Mouse (Mus musculus): ENCODE data around the gene Zscan10. TPM values are rescaled to one million over a fixed set of nuclear protein-coding genes. Genes with fewer than 3 reads are reported as not detected.

The Zscan10 gene
- polyA plus RNA-seq, 2 experiments: 0.63 TPM; not detected in 1

DNA sequence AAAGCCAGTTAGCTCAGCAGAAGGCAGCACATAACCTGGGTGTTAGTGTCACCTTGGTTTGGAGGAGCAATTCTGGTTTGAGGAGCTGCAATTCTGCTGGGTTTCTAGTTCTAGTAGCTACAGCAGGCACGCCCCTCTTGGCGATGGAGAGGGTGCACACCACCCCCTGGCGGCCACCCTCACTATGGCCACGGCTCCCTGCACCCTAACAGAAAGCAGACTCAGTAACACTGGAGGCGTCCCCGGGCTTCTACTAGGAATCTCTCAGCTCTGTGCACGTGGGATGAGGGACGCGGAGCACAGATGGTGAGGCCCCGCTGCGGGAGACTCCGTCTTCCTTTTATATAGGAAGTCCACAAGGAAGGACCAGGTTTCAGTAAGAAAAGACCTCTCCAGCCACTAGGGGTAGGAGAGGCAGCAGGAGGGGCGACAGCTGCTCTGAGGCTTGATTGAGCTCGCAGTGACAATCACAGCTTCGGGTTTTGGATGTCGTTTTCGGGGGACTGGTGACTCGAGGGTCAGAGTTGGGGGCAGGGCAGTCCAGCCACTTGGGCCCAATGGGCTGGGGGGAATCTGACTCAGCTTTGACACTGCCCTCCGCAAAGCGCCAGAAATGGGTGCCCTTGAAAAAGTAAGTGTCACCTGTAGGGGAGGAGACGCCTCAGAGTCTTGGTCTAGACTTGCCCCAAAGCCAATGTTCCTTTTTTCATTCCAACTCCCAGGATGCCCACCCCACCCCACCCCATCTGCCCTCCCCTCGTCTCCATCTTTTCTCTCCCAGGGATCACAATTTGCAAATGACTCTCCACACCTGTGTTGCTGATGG is 29.8 kb downstream of the Zscan10 start:
- 13% methylated on average over 22 of the region's 22 CpGs for WGBS
- no peak for TF ChIP-seq POLR2A (IDR thresholded peaks at IDR 0.05; ENCODE audit: borderline replicate concordance, extremely low read depth, insufficient read depth, insufficient read length)
- ATAC-seq (ENCODE audit: low FRiP score, low read depth): peak; percentile 82
- peak; percentile 79 for DNase-seq (ENCODE audit: low spot score)
- H3K4me2 ChIP-seq (replicated peaks; ENCODE audit: low read depth, low read length, severe bottlenecking): peak overlapping the region; percentile 39
- H3K27me3 ChIP-seq (ENCODE audit: control insufficient read depth, insufficient read depth, low read length): no peaks in the 10 kb centered on the region
- peak overlapping the region; percentile 15 for H3K4me3 ChIP-seq (replicated peaks; ENCODE audit: low read length)
- H3K36me3 ChIP-seq (ENCODE audit: control insufficient read depth, insufficient read depth, low read length): no peaks in the 10 kb centered on the region
- no peaks in the 10 kb centered on the region for H3K4me1 ChIP-seq (ENCODE audit: control insufficient read depth, insufficient read depth, low read length)
- peak overlapping the region; percentile 25; the same call in 1 of the 2 replicates for H3K9ac ChIP-seq (ENCODE audit: low read depth, low read length, severe bottlenecking)
- no peaks in the 10 kb centered on the region for H3K9me3 ChIP-seq (ENCODE audit: control insufficient read depth, low read length)
- H3K27ac ChIP-seq (replicated peaks; ENCODE audit: low read depth, low read length): no peak overlapping the region

DNA sequence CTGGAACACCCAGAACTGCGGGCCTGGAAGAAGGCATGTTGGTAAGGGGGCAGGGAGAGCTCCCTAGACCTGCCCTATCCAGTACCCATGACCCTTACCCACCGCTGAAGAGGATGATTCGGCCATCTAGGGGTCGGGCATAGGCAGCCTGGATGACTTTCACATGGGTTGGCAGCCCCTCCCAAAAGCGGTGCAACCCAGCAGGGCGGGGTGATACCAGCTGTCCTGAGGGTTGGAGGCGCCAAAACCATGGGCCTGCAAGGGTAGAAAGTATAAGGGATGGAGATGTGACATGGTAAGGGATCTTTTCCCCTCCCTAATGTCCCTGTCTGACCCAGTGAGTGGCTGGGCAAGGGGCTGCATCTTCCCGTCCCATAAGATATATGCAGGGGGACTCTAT is 30.6 kb downstream of the Zscan10 start:
- no peak for ATAC-seq (ENCODE audit: low FRiP score, low read depth)
- TF ChIP-seq POLR2A (IDR thresholded peaks at IDR 0.05; ENCODE audit: borderline replicate concordance, extremely low read depth, insufficient read depth, insufficient read length): no peak
- no peaks in the 10 kb centered on the region for H3K4me1 ChIP-seq (ENCODE audit: control insufficient read depth, insufficient read depth, low read length)
- H3K36me3 ChIP-seq (ENCODE audit: control insufficient read depth, insufficient read depth, low read length): no peaks in the 10 kb centered on the region
- no peaks in the 10 kb centered on the region for H3K9me3 ChIP-seq (ENCODE audit: control insufficient read depth, low read length)
- no peak overlapping the region for H3K27ac ChIP-seq (replicated peaks; ENCODE audit: low read depth, low read length)
- H3K4me2 ChIP-seq (replicated peaks; ENCODE audit: low read depth, low read length, severe bottlenecking): no peak overlapping the region
- no peak overlapping the region for H3K9ac ChIP-seq (ENCODE audit: low read depth, low read length, severe bottlenecking)
- WGBS: 88% methylated on average over 8 of the region's 8 CpGs
- no peak overlapping the region for H3K4me3 ChIP-seq (replicated peaks; ENCODE audit: low read length)
- no peak for DNase-seq (ENCODE audit: low spot score)
- H3K27me3 ChIP-seq (ENCODE audit: control insufficient read depth, insufficient read depth, low read length): no peaks in the 10 kb centered on the region

DNA sequence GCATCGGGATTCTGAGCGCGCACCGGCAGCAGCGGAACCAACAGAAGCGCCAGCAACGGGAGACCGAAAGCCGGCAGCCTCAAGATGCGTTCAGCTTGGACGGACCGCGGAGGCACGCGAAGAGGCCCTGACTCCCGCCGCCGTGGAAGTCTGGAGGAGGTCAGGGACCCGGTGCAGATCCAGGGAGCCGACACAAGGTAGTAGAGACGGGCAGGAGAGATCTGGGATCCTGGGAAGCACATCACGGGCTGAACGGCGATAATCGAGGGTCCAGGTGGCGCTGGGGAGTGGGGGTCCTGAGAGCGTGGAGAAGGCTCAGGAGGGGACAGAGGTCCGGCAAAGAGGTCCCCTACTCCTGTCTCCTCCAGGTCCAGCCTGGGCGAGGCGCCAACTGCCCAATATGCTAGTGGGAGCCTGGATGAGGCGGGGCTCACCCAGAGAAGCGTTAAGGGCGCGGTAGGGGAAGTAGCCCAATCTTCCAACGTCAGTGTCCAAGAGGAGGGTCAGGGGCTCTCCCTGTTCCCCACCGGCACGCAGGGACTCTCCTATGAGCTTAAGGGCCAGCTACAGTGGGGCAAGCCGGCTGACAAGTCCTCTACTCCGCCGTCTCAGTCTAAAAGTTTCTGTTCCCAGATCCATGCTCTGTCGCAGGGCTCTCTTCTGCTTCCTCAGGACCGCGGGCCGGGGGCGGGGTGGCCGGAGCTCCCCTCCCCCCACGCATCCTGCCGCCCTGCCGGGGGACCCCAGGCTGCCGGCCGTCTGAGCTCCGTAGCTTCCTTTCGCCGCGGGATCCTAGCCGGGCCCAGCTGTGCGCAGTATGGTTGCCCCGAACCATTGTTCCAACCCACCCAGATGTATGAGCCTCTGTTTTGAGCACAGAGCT is 44.2 kb downstream of the Zscan10 start, which contains the start of gene Mmp25:
Mmp25 (minus strand) TSS at position 665 of the 883 bp plus-strand sequence.
- no peaks in the 10 kb centered on the region for H3K36me3 ChIP-seq (ENCODE audit: control insufficient read depth, insufficient read depth, low read length)
- H3K9ac ChIP-seq (ENCODE audit: low read depth, low read length, severe bottlenecking): peak within 1 kb of the TSS; percentile 57
- H3K27ac ChIP-seq (replicated peaks; ENCODE audit: low read depth, low read length): no peak within 1 kb of the TSS
- peak within 1 kb of the TSS; percentile 79 for H3K4me2 ChIP-seq (replicated peaks; ENCODE audit: low read depth, low read length, severe bottlenecking)
- WGBS: 1% methylated on average over 56 of the region's 58 CpGs
- no peaks in the 10 kb centered on the region for H3K4me1 ChIP-seq (ENCODE audit: control insufficient read depth, insufficient read depth, low read length)
- no peaks in the 10 kb centered on the region for H3K9me3 ChIP-seq (ENCODE audit: control insufficient read depth, low read length)
- TF ChIP-seq POLR2A (IDR thresholded peaks at IDR 0.05; ENCODE audit: borderline replicate concordance, extremely low read depth, insufficient read depth, insufficient read length): no peak
- ATAC-seq (ENCODE audit: low FRiP score, low read depth): peak; percentile 53; the same call in 1 of the 2 replicates
- DNase-seq (ENCODE audit: low spot score): no peak
- H3K27me3 ChIP-seq (ENCODE audit: control insufficient read depth, insufficient read depth, low read length): peaks cover 15% of the 10 kb centered on the region; the same call in 1 of the 2 replicates
- peak within 1 kb of the TSS; percentile 43 for H3K4me3 ChIP-seq (replicated peaks; ENCODE audit: low read length)

DNA sequence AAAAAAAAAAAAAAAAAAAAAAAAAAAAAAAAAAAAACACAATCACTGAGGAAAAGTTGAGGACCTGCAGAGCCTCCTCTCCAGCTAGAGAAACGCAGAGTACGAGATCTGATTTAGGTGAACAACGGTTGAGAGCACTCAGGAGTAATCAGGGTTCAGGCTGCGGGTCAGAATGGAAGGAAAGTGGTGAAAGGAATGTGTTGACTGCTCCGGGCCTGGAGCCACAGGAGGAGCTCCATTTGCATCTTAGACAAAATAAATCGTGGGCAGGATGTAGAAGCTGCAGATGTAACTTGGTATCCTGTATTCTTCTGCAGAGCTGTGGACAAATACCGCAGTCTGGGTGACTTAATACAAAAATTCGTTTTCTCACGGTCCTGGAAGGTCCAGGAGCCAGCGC is 45.2 kb downstream of the Zscan10 start:
- no peak overlapping the region for H3K4me2 ChIP-seq (replicated peaks; ENCODE audit: low read depth, low read length, severe bottlenecking)
- H3K4me3 ChIP-seq (replicated peaks; ENCODE audit: low read length): no peak overlapping the region
- WGBS: 39% methylated on average over 10 of the region's 10 CpGs
- DNase-seq (ENCODE audit: low spot score): no peak
- H3K4me1 ChIP-seq (ENCODE audit: control insufficient read depth, insufficient read depth, low read length): no peaks in the 10 kb centered on the region
- H3K36me3 ChIP-seq (ENCODE audit: control insufficient read depth, insufficient read depth, low read length): no peaks in the 10 kb centered on the region
- H3K27me3 ChIP-seq (ENCODE audit: control insufficient read depth, insufficient read depth, low read length): peaks cover 15% of the 10 kb centered on the region; the same call in 1 of the 2 replicates
- H3K9me3 ChIP-seq (ENCODE audit: control insufficient read depth, low read length): no peaks in the 10 kb centered on the region
- no peak overlapping the region for H3K27ac ChIP-seq (replicated peaks; ENCODE audit: low read depth, low read length)
- ATAC-seq (ENCODE audit: low FRiP score, low read depth): no peak
- no peak overlapping the region for H3K9ac ChIP-seq (ENCODE audit: low read depth, low read length, severe bottlenecking)
- TF ChIP-seq POLR2A (IDR thresholded peaks at IDR 0.05; ENCODE audit: borderline replicate concordance, extremely low read depth, insufficient read depth, insufficient read length): no peak

DNA sequence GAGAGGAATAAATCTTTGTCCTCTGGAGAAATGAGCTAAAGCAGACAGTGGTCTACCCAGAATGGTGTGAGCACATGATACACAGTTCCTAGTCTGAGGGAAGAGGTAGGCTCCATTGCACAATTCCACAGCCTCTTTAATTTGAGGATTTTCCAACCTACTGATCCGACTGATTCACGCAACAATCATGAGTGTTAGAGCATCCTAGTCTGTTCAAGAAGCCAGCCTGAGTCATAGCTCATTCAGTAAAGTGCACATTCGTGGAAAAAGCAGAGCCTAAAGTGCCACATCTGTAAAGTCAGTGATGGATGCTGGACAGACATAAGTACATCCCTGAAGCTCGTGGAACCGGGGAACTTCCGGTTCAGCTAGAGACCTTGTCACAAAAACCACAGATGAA is 50.7 kb downstream of the Zscan10 start:
- WGBS: 82% methylated on average over 6 of the region's 6 CpGs
- no peak overlapping the region for H3K4me2 ChIP-seq (replicated peaks; ENCODE audit: low read depth, low read length, severe bottlenecking)
- ATAC-seq (ENCODE audit: low FRiP score, low read depth) (no peak), DNase-seq (ENCODE audit: low spot score) (no peak)
- H3K9ac ChIP-seq (ENCODE audit: low read depth, low read length, severe bottlenecking): no peak overlapping the region
- H3K4me3 ChIP-seq (replicated peaks; ENCODE audit: low read length): no peak overlapping the region
- H3K27ac ChIP-seq (replicated peaks; ENCODE audit: low read depth, low read length): no peak overlapping the region
- H3K9me3 ChIP-seq (ENCODE audit: control insufficient read depth, low read length): no peaks in the 10 kb centered on the region
- no peaks in the 10 kb centered on the region for H3K27me3 ChIP-seq (ENCODE audit: control insufficient read depth, insufficient read depth, low read length)
- no peak for TF ChIP-seq POLR2A (IDR thresholded peaks at IDR 0.05; ENCODE audit: borderline replicate concordance, extremely low read depth, insufficient read depth, insufficient read length)
- H3K4me1 ChIP-seq (ENCODE audit: control insufficient read depth, insufficient read depth, low read length): no peaks in the 10 kb centered on the region
- H3K36me3 ChIP-seq (ENCODE audit: control insufficient read depth, insufficient read depth, low read length): no peaks in the 10 kb centered on the region

Data from limb, embryonic 14.5 days (tissue).